Mouse (Mus musculus): Measurements from ENCODE around the gene Rnf128. TPM values are rescaled to one million over a fixed set of nuclear protein-coding genes. Genes with fewer than 3 reads are reported as not detected.

Gene Rnf128
- total and polyA plus RNA-seq, 2 experiments from 2014 or later: 7.4 to 7.7 TPM

DNA sequence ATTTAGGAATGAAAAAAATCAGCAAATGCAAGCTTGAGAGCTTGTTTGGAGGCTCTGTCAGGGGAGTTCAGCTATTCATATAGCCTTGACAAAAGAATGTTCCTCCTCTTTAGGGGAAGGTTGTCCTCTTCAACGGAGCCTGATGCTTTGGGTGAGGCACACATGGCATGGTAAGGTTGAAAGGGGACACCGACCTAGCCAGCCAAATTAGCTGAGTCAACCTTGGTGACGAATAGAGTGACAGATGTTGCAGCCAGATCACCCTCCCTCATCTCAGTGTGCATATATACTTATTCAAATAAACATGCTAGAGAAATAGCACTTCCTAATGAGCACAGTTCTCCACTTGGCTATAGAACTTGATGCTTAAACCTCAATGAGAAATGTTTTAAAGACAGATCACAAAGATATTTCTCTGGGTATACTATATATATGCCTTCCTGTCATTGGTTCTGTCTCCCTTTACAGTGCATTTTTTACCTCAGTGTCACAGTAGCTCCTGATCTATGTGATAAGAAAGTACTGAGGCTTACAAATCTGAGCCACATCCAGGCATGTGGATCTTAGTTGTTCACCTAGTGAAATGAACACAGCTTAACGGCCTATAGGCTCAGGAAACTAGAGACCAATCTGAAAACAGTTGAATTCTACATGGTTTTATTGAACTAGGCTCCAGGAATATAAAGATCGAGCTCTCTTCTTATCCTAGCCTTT is 91.4 kb downstream of the Rnf128 start:
- 71% methylated on average over 5 of the region's 5 CpGs for WGBS
- H3K4me2 ChIP-seq (ENCODE audit: low read depth, low read length): no peak overlapping the region
- H3K4me3 ChIP-seq (ENCODE audit: low read length): no peak overlapping the region
- ATAC-seq (no peak), DNase-seq (ENCODE audit: low spot score) (no peak)
- no peaks in the 10 kb centered on the region for H3K9me3 ChIP-seq (ENCODE audit: low read length)
- H3K4me1 ChIP-seq (ENCODE audit: insufficient read depth, low read length): no peaks in the 10 kb centered on the region
- no peak overlapping the region for H3K27ac ChIP-seq
- no peaks in the 10 kb centered on the region for H3K36me3 ChIP-seq (ENCODE audit: insufficient read depth, low read length)
- no peak for TF ChIP-seq CTCF (IDR thresholded peaks at IDR 0.05; ENCODE audit: low read depth)
- no peaks in the 10 kb centered on the region; the same call in 1 of the 2 replicates for H3K27me3 ChIP-seq (ENCODE audit: insufficient read depth, low read length)
- H3K9ac ChIP-seq (replicated peaks; ENCODE audit: low read length): no peak overlapping the region

DNA sequence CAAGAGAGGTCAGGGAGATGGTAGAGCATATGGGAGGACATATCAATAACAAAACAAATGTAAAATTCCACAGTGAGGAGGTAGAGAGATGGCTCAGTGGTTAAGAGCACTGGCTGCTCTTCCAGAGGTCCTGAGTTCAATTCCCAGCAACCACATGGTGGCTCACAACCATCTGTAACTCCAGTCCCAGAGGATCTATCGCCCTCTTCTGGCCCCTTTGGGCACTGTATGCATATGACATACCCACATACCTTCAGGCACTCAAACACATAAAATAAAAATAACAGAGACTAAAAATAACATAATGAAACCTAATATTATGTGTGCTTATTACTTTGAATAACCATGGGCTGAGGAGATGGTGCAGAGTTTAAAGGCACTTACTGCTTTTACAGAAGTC is 99.0 kb downstream of the Rnf128 start:
- Histone ChIP-seq H3K4me2 (ENCODE audit: low read depth, low read length) (no peak overlapping the region), H3K36me3 (ENCODE audit: insufficient read depth, low read length) (no peaks in the 10 kb centered on the region), H3K9me3 (ENCODE audit: low read length) (no peaks in the 10 kb centered on the region), H3K4me1 (ENCODE audit: insufficient read depth, low read length) (no peaks in the 10 kb centered on the region), H3K4me3 (ENCODE audit: low read length) (no peak overlapping the region), H3K27ac (no peak overlapping the region), H3K27me3 (ENCODE audit: insufficient read depth, low read length) (no peaks in the 10 kb centered on the region; the same call in 1 of the 2 replicates), H3K9ac (replicated peaks; ENCODE audit: low read length) (no peak overlapping the region)
- ATAC-seq (no peak), DNase-seq (ENCODE audit: low spot score) (no peak)
- WGBS: 44% methylated on average over 1 of the region's 1 CpGs
- TF ChIP-seq CTCF (IDR thresholded peaks at IDR 0.05; ENCODE audit: low read depth): no peak

DNA sequence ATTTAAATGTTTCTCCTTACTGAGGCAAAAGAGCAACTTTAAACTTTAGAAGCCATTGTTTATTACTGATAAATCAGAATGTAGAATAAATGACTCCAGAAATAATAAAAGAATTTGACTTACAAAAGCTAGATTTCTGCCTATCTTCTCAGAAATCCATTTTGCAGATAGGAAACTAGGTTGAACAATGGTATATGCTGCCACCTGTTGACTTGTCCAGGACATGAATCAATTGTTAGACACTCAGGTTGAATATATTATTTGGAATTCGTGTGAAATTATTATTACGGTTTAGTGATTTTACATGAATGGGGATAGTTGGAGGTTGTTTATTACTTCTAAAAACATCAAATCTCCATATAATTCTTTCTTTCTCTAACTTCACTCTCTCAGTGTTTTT is 102.7 kb downstream of the Rnf128 start:
- Histone ChIP-seq H3K4me1 (ENCODE audit: insufficient read depth, low read length) (no peaks in the 10 kb centered on the region), H3K27ac (no peak overlapping the region), H3K9me3 (ENCODE audit: low read length) (no peaks in the 10 kb centered on the region), H3K9ac (replicated peaks; ENCODE audit: low read length) (no peak overlapping the region), H3K36me3 (ENCODE audit: insufficient read depth, low read length) (no peaks in the 10 kb centered on the region), H3K27me3 (ENCODE audit: insufficient read depth, low read length) (no peaks in the 10 kb centered on the region), H3K4me2 (ENCODE audit: low read depth, low read length) (no peak overlapping the region), H3K4me3 (ENCODE audit: low read length) (no peak overlapping the region)
- peak; percentile 37 for DNase-seq (ENCODE audit: low spot score)
- 67% methylated on average over 2 of the region's 2 CpGs for WGBS
- peak; percentile 46 for TF ChIP-seq CTCF (IDR thresholded peaks at IDR 0.05; ENCODE audit: low read depth)
- no peak for ATAC-seq

DNA sequence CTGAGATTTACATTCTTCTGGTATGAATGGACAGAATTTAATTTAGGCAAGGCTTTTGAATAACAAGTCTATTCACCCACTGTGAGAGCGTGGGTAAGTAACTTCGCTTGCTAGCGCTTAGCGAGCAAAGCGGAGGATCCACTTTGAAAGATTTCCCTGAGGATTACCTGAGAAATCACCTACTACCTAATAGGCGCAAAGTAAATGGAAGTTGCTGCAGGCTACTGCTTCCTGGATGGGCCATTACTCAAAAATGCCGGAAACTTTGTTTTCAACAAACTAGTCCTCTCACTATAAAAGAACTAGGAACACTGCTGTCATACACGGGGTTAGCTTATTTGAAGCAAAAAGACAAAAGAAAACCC is 121.3 kb downstream of the Rnf128 start:
- ATAC-seq (peak; percentile 69; the same call in 1 of the 2 replicates), DNase-seq (ENCODE audit: low spot score) (peak; percentile 2)
- Histone ChIP-seq H3K27me3 (ENCODE audit: insufficient read depth, low read length) (no peaks in the 10 kb centered on the region), H3K9me3 (ENCODE audit: low read length) (no peaks in the 10 kb centered on the region), H3K4me1 (ENCODE audit: insufficient read depth, low read length) (no peaks in the 10 kb centered on the region), H3K36me3 (ENCODE audit: insufficient read depth, low read length) (no peaks in the 10 kb centered on the region), H3K27ac (no peak overlapping the region), H3K9ac (replicated peaks; ENCODE audit: low read length) (no peak overlapping the region), H3K4me2 (ENCODE audit: low read depth, low read length) (peak overlapping the region; percentile 76), H3K4me3 (ENCODE audit: low read length) (peak overlapping the region; percentile 48)
- no peak for TF ChIP-seq CTCF (IDR thresholded peaks at IDR 0.05; ENCODE audit: low read depth)
- 34% methylated on average over 8 of the region's 8 CpGs for WGBS

DNA sequence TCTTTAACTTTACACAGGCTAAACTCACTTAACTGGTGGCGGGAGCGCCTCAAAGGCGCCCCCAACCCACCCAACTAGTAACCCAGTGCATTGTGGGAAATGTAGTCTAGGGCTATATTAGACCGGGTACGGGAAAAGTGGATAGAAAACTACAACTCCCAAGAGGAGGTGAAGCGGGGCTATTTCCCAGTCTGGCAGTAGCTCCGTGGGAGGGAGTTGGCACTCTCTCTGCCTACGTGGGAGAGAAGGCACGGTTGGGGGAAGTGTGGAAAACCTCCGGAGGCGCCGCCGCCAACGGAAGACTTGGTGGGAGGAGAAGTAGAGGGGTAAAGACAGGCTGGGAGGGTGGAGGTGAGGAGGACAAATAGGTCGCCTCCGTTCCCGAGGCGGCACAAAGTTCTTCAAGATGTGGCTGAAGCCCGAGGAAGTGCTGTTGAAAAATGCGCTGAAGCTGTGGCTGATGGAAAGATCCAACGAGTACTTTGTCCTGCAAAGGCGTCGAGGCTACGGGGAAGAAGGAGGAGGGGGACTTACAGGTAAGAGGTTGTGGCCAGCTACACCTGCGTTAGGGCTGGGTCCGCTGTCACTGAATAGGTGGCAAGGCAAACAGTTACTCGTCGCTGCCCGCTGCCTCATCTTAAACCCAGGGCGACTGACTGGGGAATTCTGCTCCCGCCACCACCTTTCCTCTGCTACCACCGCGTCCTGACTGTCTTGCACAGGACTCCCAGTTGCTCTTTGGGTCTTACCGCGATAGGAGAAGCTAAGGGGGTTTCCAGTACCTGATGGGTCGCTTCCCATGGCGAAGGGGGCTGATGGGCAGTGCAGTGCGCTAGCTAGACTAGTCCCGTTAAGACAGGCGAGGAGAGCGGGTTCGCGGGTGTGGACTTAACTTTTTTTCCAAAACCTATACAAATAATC is 121.9 kb downstream of the Rnf128 start, which contains the start of gene Tbc1d8b:
Gene Tbc1d8b (plus strand): TSS at position 222 of the 921 bp plus-strand sequence.
- 20% methylated on average over 43 of the region's 43 CpGs for WGBS
- ATAC-seq (peak; percentile 99), DNase-seq (ENCODE audit: low spot score) (peak; percentile 92)
- no peaks in the 10 kb centered on the region for H3K36me3 ChIP-seq (ENCODE audit: insufficient read depth, low read length)
- no peak within 1 kb of the TSS for H3K27ac ChIP-seq
- H3K9me3 ChIP-seq (ENCODE audit: low read length): no peaks in the 10 kb centered on the region
- TF ChIP-seq CTCF (IDR thresholded peaks at IDR 0.05; ENCODE audit: low read depth): no peak
- H3K4me1 ChIP-seq (ENCODE audit: insufficient read depth, low read length): no peaks in the 10 kb centered on the region
- peak within 1 kb of the TSS; percentile 76 for H3K4me2 ChIP-seq (ENCODE audit: low read depth, low read length)
- 0 out of 2 replicates have a peak within 1 kb of the TSS, but pooled peaks have one; percentile 28 for H3K9ac ChIP-seq (replicated peaks; ENCODE audit: low read length)
- H3K4me3 ChIP-seq (ENCODE audit: low read length): peak within 1 kb of the TSS; percentile 48
- H3K27me3 ChIP-seq (ENCODE audit: insufficient read depth, low read length): no peaks in the 10 kb centered on the region

DNA sequence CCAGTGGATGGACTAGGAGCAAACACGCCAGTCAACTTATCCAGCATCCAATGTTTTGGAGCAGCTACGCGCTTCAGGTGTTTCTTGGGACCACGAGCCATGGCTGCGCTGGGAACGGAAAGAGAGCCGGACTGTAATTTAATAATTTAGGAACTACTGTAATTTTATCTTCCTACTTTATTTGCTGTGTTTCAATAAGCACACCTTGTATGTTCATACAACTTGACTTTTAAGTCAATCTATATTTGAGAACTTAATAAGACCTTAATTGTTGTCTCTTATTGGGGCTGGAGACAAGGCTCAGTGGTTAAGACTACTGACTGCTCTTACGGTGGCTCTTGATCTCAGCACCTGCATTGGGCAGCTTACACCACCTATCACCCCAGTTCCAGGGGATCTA is 151.3 kb downstream of the Rnf128 start, which contains the start of gene Gm15013:
Gene Gm15013 (minus strand): TSS at position 101 of the 400 bp plus-strand sequence.
- ATAC-seq (no peak), DNase-seq (ENCODE audit: low spot score) (no peak)
- no peak within 1 kb of the TSS for H3K9ac ChIP-seq (replicated peaks; ENCODE audit: low read length)
- TF ChIP-seq CTCF (IDR thresholded peaks at IDR 0.05; ENCODE audit: low read depth): no peak
- H3K27me3 ChIP-seq (ENCODE audit: insufficient read depth, low read length): no peaks in the 10 kb centered on the region
- no peaks in the 10 kb centered on the region for H3K4me1 ChIP-seq (ENCODE audit: insufficient read depth, low read length)
- no peak within 1 kb of the TSS for H3K4me2 ChIP-seq (ENCODE audit: low read depth, low read length)
- H3K27ac ChIP-seq: no peak within 1 kb of the TSS
- WGBS: 93% methylated on average over 8 of the region's 8 CpGs
- H3K4me3 ChIP-seq (ENCODE audit: low read length): no peak within 1 kb of the TSS
- no peaks in the 10 kb centered on the region for H3K9me3 ChIP-seq (ENCODE audit: low read length)
- H3K36me3 ChIP-seq (ENCODE audit: insufficient read depth, low read length): no peaks in the 10 kb centered on the region
